ENCODE assay signal across 7 mouse cellular contexts in genomic region chr12:12401504-12401903, GRCm38 (mm10).
DNase-seq lines count a peak whose midpoint lies in the region; ATAC-seq lines count a peak whose summit lies in the region.

No protein-coding gene starts in this region.

- H3K4me2 ChIP-seq in midbrain, embryonic 12.5 days (replicated peaks), result peak overlapping the region; percentile 4; the same call in 1 of the 2 replicates
- H3K4me2 ChIP-seq in midbrain, embryonic 13.5 days (replicated peaks), result no peak overlapping the region

- no peaks in the 10 kb centered on the region for H3K27me3 ChIP-seq in midbrain, embryonic 12.5 days
- no peaks in the 10 kb centered on the region for H3K27me3 ChIP-seq in midbrain, embryonic 13.5 days
- H3K27me3 ChIP-seq in embryonic facial prominence, embryonic 10.5 days (replicated peaks; ENCODE audit: low read depth, poor library complexity, severe bottlenecking), result 0 out of 2 replicates have a peak, but pooled peaks cover 6% of the 10 kb centered on the region

- ATAC-seq in midbrain, embryonic 12.5 days (ENCODE audit: low FRiP score, low read depth), result no peak
- no peak for ATAC-seq in midbrain, embryonic 13.5 days

- no peaks in the 10 kb centered on the region for H3K4me1 ChIP-seq in midbrain, embryonic 12.5 days
- no peaks in the 10 kb centered on the region for H3K4me1 ChIP-seq in midbrain, embryonic 13.5 days (replicated peaks)
- H3K4me1 ChIP-seq in embryonic facial prominence, embryonic 10.5 days, result peaks cover 34% of the 10 kb centered on the region

- no peaks in the 10 kb centered on the region for H3K36me3 ChIP-seq in midbrain, embryonic 12.5 days
- H3K36me3 ChIP-seq in midbrain, embryonic 13.5 days, result no peaks in the 10 kb centered on the region
- H3K36me3 ChIP-seq in embryonic facial prominence, embryonic 10.5 days (replicated peaks), result no peaks in the 10 kb centered on the region

- no peak overlapping the region for H3K9ac ChIP-seq in midbrain, embryonic 12.5 days (replicated peaks)
- no peak overlapping the region for H3K9ac ChIP-seq in midbrain, embryonic 13.5 days (replicated peaks)

- H3K9me3 ChIP-seq in midbrain, embryonic 12.5 days, result no peaks in the 10 kb centered on the region
- H3K9me3 ChIP-seq in midbrain, embryonic 13.5 days, result no peaks in the 10 kb centered on the region
- no peaks in the 10 kb centered on the region for H3K9me3 ChIP-seq in embryonic facial prominence, embryonic 10.5 days

- no peak overlapping the region for H3K4me3 ChIP-seq in midbrain, embryonic 12.5 days
- no peak overlapping the region for H3K4me3 ChIP-seq in midbrain, embryonic 13.5 days (replicated peaks)
- H3K4me3 ChIP-seq in embryonic facial prominence, embryonic 10.5 days, result 0 out of 2 replicates have a peak overlapping the region, but pooled peaks have one; percentile 16

- H3K27ac ChIP-seq in midbrain, embryonic 12.5 days (replicated peaks), result no peak overlapping the region
- no peak overlapping the region for H3K27ac ChIP-seq in midbrain, embryonic 13.5 days
- H3K27ac ChIP-seq in embryonic facial prominence, embryonic 10.5 days (replicated peaks), result peak overlapping the region; percentile 79

- peak; percentile 78 for DNase-seq in embryonic facial prominence, embryonic 10.5 days (ENCODE audit: low spot score)
- DNase-seq in heart, postnatal 4 days, result peak; percentile 58
- peak; percentile 31 for DNase-seq in liver
- no peak for DNase-seq in natural killer cell, adult 2 months (ENCODE audit: low spot score in 2 of 2)
- DNase-seq in layer of hippocampus, adult 9-10 months (ENCODE audit: low spot score), result no peak

- WGBS in midbrain, embryonic 12.5 days, result 66% methylated on average over 15 of the region's 15 CpGs
- 71% methylated on average over 15 of the region's 15 CpGs for WGBS in midbrain, embryonic 13.5 days
- WGBS in embryonic facial prominence, embryonic 10.5 days, result 38% methylated on average over 15 of the region's 15 CpGs

Comparison
In these comparisons a context has a peak if more than half of its experiments do, and no peak if none do; other contexts are left out.
1. DNase-seq: peak in embryonic facial prominence, embryonic 10.5 days (single experiment), heart, postnatal 4 days (single experiment) and liver (single experiment); none in natural killer cell, adult 2 months (0 of 2) and layer of hippocampus, adult 9-10 months (single experiment).